Mouse (Mus musculus) gastrocnemius, adult 18-20 months (tissue): ENCODE results near the gene Gm20721. TPM values are rescaled to one million over a fixed set of nuclear protein-coding genes. Genes with fewer than 3 reads are reported as not detected.
"Not testable (repeated sequence)": the region's sequence is repeated elsewhere in the genome, so short reads cannot be mapped to it uniquely, and the experiment has no call there.

Experiments used
- DNase-seq: peaks from one replicate; pipeline ENCODE4 v3.0.0; 2021; ENCODE audit warnings: low spot score
- long read RNA-seq, 2 experiments: library from polyadenylated mRNA; stranded (forward); transcript quantifications; one replicate each; pipeline ENCODE4 v2.0.0; 2021
- total RNA-seq, 2 experiments: library from RNA; stranded (reverse); gene quantifications; 2 replicates each; pipeline ENCODE4 v1.2.3; 2021

Gene Gm20721
- total RNA-seq = 1 to 10 TPM; 1.9 TPM
- long read RNA-seq, experiment 1 = 0 reads
- long read RNA-seq, experiment 2, partial matches to known transcripts = 0 of 4 reads
- long read RNA-seq, experiment 2, other reads (novel, unspliced or antisense) = 4 of 4 reads

GRCm38 (mm10) chr2:174346612-174346998 is at the start of gene Gm20721:
Gene Gm20721, minus strand, starts transcription at chr2:174346712.
- DNase-seq = no peak

GRCm38 (mm10) chr2:174393383-174393782 is 46.9 kb upstream of the Gm20721 start:
- no peak for DNase-seq

- no peak for DNase-seq
These were observed 46.0 kb upstream of the Gm20721 start for GRCm38 (mm10) chr2:174392554-174392953.

GRCm38 (mm10) chr2:174391936-174392335 is 45.4 kb upstream of the Gm20721 start:
- no peak for DNase-seq

GRCm38 (mm10) chr2:174381021-174381420 is 34.5 kb upstream of the Gm20721 start:
- DNase-seq = no peak

- DNase-seq = no peak
These were observed 20.1 kb upstream of the Gm20721 start for GRCm38 (mm10) chr2:174366571-174366970.

- no peak for DNase-seq
These were observed 13.1 kb upstream of the Gm20721 start for GRCm38 (mm10) chr2:174359656-174360055.

- no peak for DNase-seq
These were observed 12.0 kb upstream of the Gm20721 start for GRCm38 (mm10) chr2:174358516-174358915.

- DNase-seq = not testable (repeated sequence)
These were observed 622 bp upstream of the Gm20721 start for GRCm38 (mm10) chr2:174346999-174347668.

- DNase-seq = no peak
These were observed 1.5 kb downstream of the Gm20721 start for GRCm38 (mm10) chr2:174344996-174345395.

GRCm38 (mm10) chr2:174344003-174344655 is 2.4 kb downstream of the Gm20721 start:
- peak; percentile 95 for DNase-seq

GRCm38 (mm10) chr2:174343566-174343965 is 2.9 kb downstream of the Gm20721 start:
- DNase-seq = no peak

GRCm38 (mm10) chr2:174342793-174343400 is 3.6 kb downstream of the Gm20721 start:
- no peak for DNase-seq

- DNase-seq = no peak
These were observed 5.5 kb downstream of the Gm20721 start for GRCm38 (mm10) chr2:174340893-174341580.

- DNase-seq = no peak
These were observed 6.2 kb downstream of the Gm20721 start for GRCm38 (mm10) chr2:174340229-174340892.

GRCm38 (mm10) chr2:174339701-174340100 is 6.8 kb downstream of the Gm20721 start:
- DNase-seq = no peak

- DNase-seq = no peak
These were observed 9.2 kb downstream of the Gm20721 start for GRCm38 (mm10) chr2:174337275-174337674.

- no peak for DNase-seq
These were observed 12.1 kb downstream of the Gm20721 start for GRCm38 (mm10) chr2:174334415-174334814.

- DNase-seq = no peak
These were observed 13.1 kb downstream of the Gm20721 start for GRCm38 (mm10) chr2:174333239-174333890.

- no peak for DNase-seq
These were observed 15.1 kb downstream of the Gm20721 start for GRCm38 (mm10) chr2:174331282-174332030.
